Mouse (Mus musculus) E14TG2a.4 (cell line): ENCODE data around the gene Hook2.

Experiments
- H3K27me3 ChIP-seq: 2 replicates; pipeline ENCODE4 v1.6.1; 2014; ENCODE audit warnings: low read length, control low read depth; ENCODE audit not compliant: insufficient read depth
- H3K36me3 ChIP-seq: 2 replicates; pipeline ENCODE4 v1.6.1; 2014; ENCODE audit warnings: low read length, control low read depth; ENCODE audit not compliant: insufficient read depth
- H3K4me1 ChIP-seq: replicated peaks from 2 replicates; pipeline ENCODE4 v1.6.1; 2014; ENCODE audit warnings: low read depth, low read length, control low read depth
- H3K4me3 ChIP-seq: replicated peaks from 2 replicates; pipeline ENCODE4 v1.5.1; 2014; ENCODE audit warnings: mild to moderate bottlenecking, low read length
- H3K9me3 ChIP-seq: 2 replicates; pipeline ENCODE4 v1.6.1; 2014; ENCODE audit warnings: low read length, control low read depth
- CTCF ChIP-seq: conservative IDR thresholded peaks from 2 replicates; pipeline ENCODE4 v1.5.1; 2014; ENCODE audit warnings: low read length
- NANOG ChIP-seq: IDR thresholded peaks from 2 replicates; pipeline ENCODE4 v1.6.1; 2014; ENCODE audit warnings: borderline replicate concordance, low read length, mixed read lengths
- POU5F1 ChIP-seq: IDR thresholded peaks from 2 replicates; pipeline ENCODE4 v1.6.1; 2014; ENCODE audit warnings: low read length, borderline replicate concordance

Hook2 gene

GRCm38 (mm10) chr8:85026670-85027515 is 36.5 kb downstream of the Hook2 start, which contains the start of gene Trir:
Trir (plus strand) TSS chr8:85026823.
- Histone ChIP-seq H3K4me3 (peak within 1 kb of the TSS; percentile 100), H3K9me3 (no peaks in the 10 kb centered on the region), H3K4me1 (peaks cover 73% of the 10 kb centered on the region), H3K27me3 (no peaks in the 10 kb centered on the region), H3K36me3 (peaks cover 62% of the 10 kb centered on the region)
- no peak for TF ChIP-seq POU5F1
- TF ChIP-seq CTCF = no peak
- TF ChIP-seq NANOG = no peak

- TF ChIP-seq CTCF (no peak), NANOG (no peak), POU5F1 (no peak)
Observed at GRCm38 (mm10) chr8:85027516-85027855, 37.1 kb downstream of the Hook2 start.

GRCm38 (mm10) chr8:85027922-85028321 is 37.5 kb downstream of the Hook2 start:
- Histone ChIP-seq H3K27me3 (no peaks in the 10 kb centered on the region), H3K36me3 (peaks cover 62% of the 10 kb centered on the region), H3K9me3 (no peaks in the 10 kb centered on the region), H3K4me3 (peak overlapping the region; percentile 100), H3K4me1 (peaks cover 76% of the 10 kb centered on the region)
- no peak for TF ChIP-seq POU5F1
- TF ChIP-seq NANOG = no peak
- TF ChIP-seq CTCF = no peak

More at GRCm38 (mm10) chr8:85027516-85027855, 37.1 kb downstream of the Hook2 start:
- no peaks in the 10 kb centered on the region for H3K9me3 ChIP-seq
- peaks cover 62% of the 10 kb centered on the region for H3K36me3 ChIP-seq
- peaks cover 74% of the 10 kb centered on the region for H3K4me1 ChIP-seq
- no peaks in the 10 kb centered on the region for H3K27me3 ChIP-seq
- H3K4me3 ChIP-seq = peak overlapping the region; percentile 100

- Histone ChIP-seq H3K27me3 (no peaks in the 10 kb centered on the region), H3K9me3 (no peaks in the 10 kb centered on the region), H3K4me3 (peak overlapping the region; percentile 100), H3K36me3 (peaks cover 58% of the 10 kb centered on the region), H3K4me1 (peaks cover 76% of the 10 kb centered on the region)
- TF ChIP-seq NANOG = no peak
- TF ChIP-seq CTCF = no peak
- TF ChIP-seq POU5F1 = no peak
Observed at GRCm38 (mm10) chr8:85029271-85029670, 38.9 kb downstream of the Hook2 start.

GRCm38 (mm10) chr8:85032622-85033311 is 42.4 kb downstream of the Hook2 start:
- Histone ChIP-seq H3K9me3 (no peaks in the 10 kb centered on the region), H3K4me1 (peaks cover 72% of the 10 kb centered on the region), H3K4me3 (no peak overlapping the region), H3K36me3 (peaks cover 57% of the 10 kb centered on the region), H3K27me3 (no peaks in the 10 kb centered on the region)
- no peak for TF ChIP-seq CTCF
- TF ChIP-seq NANOG = no peak
- no peak for TF ChIP-seq POU5F1

- peaks cover 55% of the 10 kb centered on the region for H3K36me3 ChIP-seq
- H3K27me3 ChIP-seq = no peaks in the 10 kb centered on the region
- H3K9me3 ChIP-seq = no peaks in the 10 kb centered on the region
- H3K4me3 ChIP-seq = peak overlapping the region; percentile 94; the same call in 1 of the 2 replicates
- H3K4me1 ChIP-seq = peaks cover 68% of the 10 kb centered on the region
- TF ChIP-seq NANOG = no peak
- TF ChIP-seq POU5F1 = no peak
- TF ChIP-seq CTCF = no peak
Observed at GRCm38 (mm10) chr8:85033867-85034266, 43.5 kb downstream of the Hook2 start.

- H3K9me3 ChIP-seq = no peaks in the 10 kb centered on the region
- peak overlapping the region; percentile 94 for H3K4me3 ChIP-seq
- H3K27me3 ChIP-seq = no peaks in the 10 kb centered on the region
- TF ChIP-seq CTCF = no peak
- no peak for TF ChIP-seq POU5F1
- no peak for TF ChIP-seq NANOG
- peaks cover 55% of the 10 kb centered on the region for H3K36me3 ChIP-seq
- peaks cover 67% of the 10 kb centered on the region for H3K4me1 ChIP-seq
Observed at GRCm38 (mm10) chr8:85034764-85035163, 44.4 kb downstream of the Hook2 start.

- Histone ChIP-seq H3K27me3 (no peaks in the 10 kb centered on the region), H3K9me3 (no peaks in the 10 kb centered on the region), H3K36me3 (peaks cover 55% of the 10 kb centered on the region), H3K4me1 (peaks cover 67% of the 10 kb centered on the region), H3K4me3 (peak overlapping the region; percentile 94)
- TF ChIP-seq NANOG (no peak), POU5F1 (no peak), CTCF (no peak)
Observed at GRCm38 (mm10) chr8:85035165-85035727, 44.8 kb downstream of the Hook2 start.
